Mouse (Mus musculus) forelimb bud, embryonic 11.5 days (tissue): ENCODE results near the gene Kif26a.

Experiments
- DNase-seq: peaks from one replicate; pipeline ENCODE4 v3.0.0-alpha.2; 2012; ENCODE audit warnings: low read depth, low spot score

Kif26a gene

DNA sequence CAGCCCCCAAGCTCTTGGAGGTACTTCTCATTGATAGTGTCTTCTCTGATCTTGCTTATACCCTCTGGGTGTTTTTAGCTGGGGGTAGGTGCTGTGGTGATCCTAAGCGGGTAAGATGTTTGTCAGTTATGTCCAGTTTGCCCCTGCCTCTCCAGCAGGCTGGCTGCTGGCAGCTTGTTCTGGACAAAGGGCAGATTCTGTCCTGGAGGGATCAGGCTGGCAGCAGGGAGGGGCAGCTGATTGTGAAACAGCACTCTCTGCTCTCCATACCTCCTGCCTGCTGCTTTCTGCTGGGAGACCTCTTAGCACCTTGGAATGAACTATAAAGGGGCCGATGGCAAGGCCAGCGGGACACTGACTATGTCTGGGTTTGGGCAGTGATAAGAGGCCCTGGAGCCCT, 71.7 kb downstream of the Kif26a start:
- no peak for DNase-seq

DNA sequence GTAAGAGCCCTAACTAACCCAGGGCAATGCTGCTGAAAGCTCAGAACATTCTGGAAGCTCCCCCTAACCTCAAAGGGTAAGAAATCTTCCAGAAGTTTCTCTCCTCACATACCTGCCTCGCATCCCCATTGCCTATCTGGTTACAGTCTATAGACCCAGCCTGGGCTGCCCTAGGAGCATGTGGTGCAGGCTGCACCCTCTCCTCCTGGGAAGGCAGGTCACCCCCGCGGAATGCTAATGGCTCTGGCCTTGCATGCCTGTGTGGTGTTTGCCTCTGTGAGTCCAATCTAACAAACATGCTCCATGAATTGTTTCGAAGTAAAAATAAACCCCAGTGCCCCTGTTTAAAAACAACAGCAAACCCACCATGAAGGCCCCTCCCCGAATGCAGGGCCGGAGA, 75.3 kb downstream of the Kif26a start:
- no peak for DNase-seq

DNA sequence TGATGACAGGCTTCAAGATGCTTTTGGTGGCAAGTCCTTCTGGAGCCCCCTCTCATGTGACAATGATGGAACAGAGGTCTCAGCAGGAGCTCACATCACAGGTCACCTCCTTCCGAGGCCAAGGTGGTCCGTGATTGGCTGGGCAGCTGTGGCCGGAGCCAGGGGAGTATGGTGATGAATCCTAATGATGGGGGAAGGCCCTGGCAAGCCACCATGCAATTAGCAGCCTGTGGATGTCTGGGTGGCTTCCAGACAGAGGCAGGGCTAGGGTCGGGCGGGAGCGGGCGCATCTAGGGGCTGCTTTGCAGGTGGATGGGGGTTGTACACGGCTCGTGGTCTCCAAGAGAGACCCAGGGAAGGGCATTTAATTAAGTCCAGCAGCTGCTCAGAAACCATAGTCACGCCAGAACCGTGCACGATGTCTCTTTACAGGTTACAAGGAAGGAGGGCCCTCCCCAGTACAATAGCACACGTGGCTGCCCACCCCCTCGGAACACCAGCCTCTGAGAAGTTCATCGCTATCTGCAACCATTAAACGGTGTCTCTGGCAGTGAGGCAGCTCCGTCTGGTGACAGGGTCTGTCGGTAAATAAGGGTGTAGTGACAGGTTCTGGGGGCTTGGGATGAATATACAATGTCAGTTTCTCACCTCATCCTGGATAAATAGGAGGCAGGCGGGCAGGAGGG, 75.9 kb downstream of the Kif26a start:
- DNase-seq = no peak

DNA sequence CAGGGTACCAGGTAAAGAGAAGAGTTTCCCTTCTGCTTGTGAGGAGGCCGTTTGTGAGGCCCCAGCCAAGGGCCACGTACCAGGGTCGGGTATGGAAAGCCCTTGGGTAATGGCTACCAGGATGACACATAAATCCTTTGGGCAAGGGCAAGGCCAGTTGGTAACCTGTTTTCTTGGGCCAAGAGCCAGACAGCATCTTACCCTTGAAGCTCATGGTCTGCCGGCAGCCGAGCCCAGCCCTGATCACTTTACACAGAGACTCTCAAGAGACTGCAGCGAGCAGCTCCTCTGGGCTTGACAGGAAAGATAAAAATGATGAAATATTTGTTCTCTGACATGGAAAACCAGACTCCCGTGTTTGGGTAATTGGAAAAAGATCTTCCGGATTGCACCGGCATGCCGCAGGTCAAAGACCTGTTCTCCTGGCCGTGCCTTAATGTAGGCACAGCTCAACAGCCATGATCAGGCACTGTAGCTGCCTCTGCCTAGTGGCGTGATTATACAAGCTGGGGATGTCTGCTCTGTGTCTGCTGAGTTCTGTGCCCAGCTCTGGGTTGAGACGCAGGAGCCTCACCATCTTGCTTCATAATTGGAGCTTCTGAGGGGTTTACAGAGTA, 77.8 kb downstream of the Kif26a start:
- DNase-seq = no peak

DNA sequence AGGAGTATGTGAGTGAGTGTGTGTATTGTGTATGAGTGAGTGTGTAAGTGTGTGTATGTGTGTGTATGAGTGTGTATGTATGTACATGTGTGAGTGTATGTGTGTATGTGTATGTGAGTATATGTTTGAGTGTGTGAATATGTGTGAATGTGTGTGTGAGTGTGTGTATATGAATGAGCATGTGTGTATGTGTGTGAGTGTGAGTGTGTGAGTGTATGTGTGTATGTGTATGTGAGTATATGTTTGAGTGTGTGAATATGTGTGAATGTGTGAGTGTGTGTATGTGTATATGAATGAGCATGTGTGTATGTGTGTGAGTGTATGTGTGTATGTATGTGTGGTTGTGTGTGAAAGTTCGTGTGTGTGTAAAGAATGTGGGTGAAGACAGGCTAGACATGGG, 80.2 kb downstream of the Kif26a start:
- no peak for DNase-seq

DNA sequence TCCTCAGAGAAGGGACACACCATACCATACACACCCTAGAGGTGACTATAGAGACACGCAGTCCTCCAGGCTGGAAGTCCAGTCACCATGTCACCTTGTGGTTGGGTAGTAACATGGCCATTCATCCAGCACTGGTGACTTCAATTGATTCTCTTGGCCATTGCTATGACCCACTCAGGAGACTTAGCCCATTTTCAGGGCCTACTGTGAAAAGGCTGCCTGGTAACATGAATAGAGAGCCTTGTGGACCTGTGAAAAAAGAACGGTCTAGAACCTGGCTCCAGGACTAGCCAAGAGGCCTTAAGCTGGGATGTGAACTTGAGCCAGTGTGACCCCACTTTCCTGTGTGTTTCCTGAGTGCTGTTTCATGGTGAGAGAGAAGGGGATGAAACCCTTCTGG, 80.6 kb downstream of the Kif26a start:
- no peak for DNase-seq

DNA sequence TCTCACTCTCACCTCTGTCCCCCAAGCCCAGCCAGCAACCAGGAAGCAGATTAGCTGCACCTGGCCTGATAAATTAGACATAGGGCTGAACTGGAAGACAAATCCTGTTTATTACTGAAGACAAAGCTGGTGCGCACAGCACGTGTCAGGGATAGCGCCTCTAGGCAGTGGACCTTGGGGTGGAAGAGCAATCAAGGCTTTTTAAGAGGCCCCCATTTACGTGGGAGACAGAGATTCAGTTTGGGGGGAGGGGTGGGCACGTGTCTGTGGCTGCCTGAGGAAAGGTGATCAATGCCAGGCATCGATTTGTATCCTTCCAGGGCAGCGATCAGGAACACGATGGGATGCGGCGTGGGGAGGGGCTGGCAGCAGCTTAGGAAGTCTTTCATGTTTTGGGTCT, 83.1 kb downstream of the Kif26a start:
- DNase-seq = no peak

DNA sequence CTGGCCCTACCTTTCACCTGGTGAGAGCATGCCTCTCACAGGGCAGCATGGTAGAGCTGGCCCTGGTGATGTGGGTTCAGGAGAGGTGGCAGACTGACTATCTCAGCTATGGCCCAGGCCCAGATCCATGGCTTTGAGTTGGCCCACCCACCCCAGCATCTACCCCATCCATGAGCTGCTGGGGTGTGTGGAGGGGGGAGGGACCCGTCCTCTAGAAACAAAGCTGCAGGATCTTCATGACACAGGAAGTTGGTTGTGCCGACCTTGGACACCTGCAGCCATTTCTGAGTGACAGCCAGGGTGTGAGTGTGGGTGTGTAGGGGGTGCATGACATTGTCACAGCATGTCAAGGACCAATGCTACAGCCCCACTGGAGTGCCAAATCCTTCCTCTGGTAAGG, 84.2 kb downstream of the Kif26a start:
- no peak for DNase-seq
